Mouse (Mus musculus): ENCODE results near the gene Zfp810.
"Not testable (repeated sequence)": the region's sequence is repeated elsewhere in the genome, so short reads cannot be mapped to it uniquely, and the experiment has no call there.

Gene Zfp810

DNA sequence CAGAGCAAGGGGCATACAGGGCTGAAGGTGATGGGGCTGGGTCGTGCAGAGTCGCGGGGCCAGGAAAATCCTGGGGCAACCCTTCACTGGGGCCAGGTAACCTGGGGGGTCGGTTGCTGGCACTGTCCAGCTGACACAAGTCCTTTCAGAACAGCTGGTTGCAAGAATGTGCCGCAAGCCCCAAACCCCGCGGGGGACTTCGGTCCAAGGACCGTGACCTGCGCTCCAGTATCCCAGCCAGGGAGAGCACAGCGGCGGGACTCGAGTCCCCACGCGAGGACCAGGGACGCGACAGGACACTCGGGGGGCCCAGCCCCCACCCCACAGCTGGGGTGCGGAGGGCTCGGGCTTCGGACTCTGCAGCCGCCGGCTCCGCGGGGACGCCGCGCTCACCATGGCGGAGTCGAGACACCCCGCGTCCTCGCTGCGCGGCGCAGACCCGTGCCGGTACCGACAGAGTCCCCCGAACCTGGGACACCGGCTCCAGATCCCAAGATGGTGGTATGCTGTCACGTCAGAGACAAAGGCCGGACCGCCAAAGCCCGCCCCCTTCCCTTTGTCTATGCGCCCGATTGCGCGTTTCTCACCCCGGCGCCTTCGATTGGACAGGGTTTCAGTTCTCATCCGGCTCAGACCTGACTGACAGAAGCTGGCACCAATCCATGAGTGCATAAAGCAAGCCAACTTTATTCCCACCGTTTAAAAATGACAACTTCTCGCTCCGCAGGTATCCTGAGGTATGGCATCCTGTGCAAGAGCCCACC, at the start of gene Zfp810:
TSS of gene Zfp810 (minus strand) at position 493 of the 764 bp plus-strand sequence.
- in situ Hi-C loops (cut with MboI; ENCODE audit: unreplicated experiment in 2 of 2): no loop called here

DNA sequence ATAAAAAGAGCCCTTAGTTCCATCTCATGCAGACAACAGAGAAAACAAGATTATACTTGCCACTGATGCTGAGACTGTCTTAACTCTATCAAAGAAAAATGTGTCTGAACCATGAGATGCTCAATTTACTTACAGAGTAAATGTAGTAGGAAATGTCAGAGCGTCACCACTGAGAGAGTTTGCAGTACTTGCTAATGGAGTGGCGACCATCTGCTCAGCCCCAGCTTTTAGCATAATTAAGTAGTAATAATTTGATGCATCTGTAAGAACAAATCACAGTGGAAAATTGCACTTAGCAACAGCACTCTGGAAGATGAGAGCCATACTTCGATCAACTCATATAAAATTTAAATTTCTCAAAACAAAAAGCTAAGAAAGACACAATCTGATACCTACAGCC, 48.5 kb upstream of the Zfp810 start:
- in situ Hi-C loops (cut with MboI; ENCODE audit: unreplicated experiment in 2 of 2): no loop called here

DNA sequence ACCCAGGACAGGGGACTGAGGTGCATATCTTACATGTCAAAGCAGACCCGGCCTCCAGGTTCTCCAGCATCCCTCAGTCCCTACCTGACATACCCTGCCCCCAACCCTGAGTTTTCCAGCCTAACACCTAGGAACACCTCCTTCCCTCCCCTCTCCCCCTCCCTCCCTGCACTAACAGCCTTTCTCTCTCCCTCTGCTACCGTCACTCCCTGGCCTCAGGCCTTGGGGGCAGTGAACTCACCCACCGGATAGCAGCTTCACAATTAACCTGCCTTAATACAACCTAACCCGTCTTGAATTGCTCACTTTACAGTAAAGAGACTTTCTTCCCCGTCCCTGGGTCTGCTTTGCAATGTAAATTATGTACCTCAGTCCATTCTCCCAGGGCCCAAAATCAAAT, 46.5 kb upstream of the Zfp810 start:
- in situ Hi-C loops (cut with MboI; ENCODE audit: unreplicated experiment in 2 of 2): no loop called here

DNA sequence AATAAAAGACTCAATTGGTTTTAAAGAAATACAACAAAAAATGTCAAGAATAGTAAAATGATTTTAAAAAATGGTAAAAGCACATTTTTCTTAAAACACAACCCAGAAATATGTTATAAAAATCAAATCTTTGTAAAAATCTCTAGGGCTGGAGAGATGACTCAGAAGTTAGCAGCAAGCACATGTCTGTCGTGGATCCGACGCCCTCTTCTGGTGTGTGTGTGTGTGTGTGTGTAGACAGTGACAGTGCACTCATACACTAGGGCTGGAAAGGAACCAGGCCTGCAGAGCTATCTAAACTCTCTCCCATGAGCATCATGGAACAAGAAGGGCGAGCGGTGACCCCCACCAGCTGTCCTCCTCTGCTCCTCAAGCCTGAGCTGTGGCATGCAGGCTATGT, 46.0 kb upstream of the Zfp810 start:
- in situ Hi-C loops (cut with MboI; ENCODE audit: unreplicated experiment in 2 of 2): no loop called here

DNA sequence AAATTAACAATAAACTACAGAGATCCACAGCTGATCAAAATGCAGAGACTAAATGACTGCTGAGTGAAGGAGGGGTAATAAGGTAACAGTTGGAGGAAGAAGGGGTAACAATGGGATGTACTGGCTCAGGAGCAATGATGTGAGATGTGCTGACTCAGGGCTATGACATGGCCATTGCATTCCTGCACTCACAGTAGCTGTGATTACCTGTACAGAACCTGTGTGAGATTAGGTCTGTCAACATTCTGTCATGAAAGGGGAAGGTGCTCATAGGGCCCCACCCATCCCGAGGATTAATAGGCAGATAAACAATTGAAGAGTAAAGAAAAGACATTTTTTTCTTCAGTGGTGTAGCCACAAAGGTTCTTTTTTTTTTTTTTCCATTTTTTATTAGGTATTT, 32.9 kb upstream of the Zfp810 start:
- in situ Hi-C loops (cut with MboI; ENCODE audit: unreplicated experiment in 2 of 2): no loop called here

DNA sequence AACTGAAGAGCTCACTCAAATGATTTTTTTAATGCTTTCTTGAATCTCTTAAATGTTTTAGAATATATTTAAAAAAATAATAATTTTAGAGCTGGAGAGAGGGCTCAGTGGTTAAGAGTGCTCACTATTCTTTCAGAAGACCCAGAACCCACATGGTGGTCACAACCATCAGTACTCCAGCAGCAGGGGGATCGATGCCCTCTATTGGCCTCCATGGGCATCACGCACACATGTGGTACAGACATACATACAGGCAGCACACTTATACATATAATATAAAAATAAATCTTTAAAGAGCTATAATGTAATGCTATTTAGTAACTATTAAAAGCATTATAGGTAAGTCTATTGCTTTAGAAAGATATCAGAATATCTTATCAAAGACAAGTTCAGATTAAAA, 29.8 kb upstream of the Zfp810 start:
- in situ Hi-C loops (cut with MboI; ENCODE audit: unreplicated experiment in 2 of 2): no loop called here

DNA sequence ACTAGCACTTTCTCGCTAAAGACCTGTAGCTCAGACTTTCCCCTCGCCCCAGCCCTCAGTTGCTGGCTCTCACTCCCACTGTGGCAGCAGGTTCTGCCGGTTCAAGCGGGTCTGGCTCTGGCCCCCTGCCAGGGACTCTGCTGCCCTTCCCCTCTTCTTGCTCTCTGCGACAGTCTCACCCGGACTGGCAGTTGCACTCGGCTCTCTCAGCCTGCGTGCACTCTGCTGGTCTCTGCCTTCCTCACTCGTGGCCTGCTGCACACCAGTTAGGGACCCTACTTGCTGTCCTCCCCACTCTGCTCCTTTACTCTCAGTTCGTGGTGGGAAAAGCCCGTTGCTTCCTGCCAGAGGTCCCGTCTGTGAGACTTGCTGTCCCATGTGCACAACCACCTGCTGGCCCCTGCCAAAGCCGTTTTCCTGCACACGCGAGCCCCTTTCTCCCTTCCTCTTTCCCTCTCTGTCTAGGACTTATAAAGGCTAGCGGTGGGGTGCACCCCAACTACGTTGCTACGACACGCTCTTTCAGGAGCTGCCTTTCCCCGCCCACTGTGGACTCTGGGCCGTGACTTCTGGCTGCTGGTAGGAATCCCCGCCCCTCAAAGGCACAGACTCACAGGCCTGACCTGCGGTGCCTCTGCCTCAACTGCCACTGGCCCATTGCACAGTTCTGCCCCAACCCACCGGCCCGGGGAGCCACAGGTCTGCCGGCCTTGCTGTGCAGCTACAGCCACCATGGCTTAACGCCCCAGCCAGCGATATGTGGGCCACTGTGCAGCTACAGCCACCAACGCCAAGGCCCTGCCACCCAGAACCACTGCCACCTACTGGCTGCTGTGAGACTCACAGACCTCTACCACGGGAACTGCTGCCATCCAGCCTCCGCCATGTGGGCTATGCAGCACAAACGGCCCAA, 20.3 kb upstream of the Zfp810 start:
- in situ Hi-C loops (cut with MboI; ENCODE audit: unreplicated experiment in 2 of 2): no loop called here

DNA sequence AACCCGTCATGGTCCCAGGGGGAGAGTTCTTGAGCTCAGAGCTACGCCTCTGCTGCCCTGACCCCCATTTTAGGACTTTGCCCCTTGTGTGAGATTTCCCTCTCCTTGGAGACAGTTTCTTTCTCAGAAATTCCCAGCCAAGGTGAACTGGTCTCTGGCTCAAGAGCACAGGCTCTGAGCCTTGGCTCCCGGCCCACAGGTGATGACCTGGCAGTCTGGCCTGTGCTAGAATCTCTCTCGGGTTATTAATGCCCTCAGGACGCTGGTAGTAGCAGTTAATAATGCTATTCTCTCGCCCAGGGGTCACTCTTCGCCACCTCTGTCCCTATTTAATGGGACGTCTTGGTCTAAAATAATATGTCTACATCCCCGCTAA, 19.6 kb upstream of the Zfp810 start:
- in situ Hi-C loops (cut with MboI; ENCODE audit: unreplicated experiment in 2 of 2): no loop called here

DNA sequence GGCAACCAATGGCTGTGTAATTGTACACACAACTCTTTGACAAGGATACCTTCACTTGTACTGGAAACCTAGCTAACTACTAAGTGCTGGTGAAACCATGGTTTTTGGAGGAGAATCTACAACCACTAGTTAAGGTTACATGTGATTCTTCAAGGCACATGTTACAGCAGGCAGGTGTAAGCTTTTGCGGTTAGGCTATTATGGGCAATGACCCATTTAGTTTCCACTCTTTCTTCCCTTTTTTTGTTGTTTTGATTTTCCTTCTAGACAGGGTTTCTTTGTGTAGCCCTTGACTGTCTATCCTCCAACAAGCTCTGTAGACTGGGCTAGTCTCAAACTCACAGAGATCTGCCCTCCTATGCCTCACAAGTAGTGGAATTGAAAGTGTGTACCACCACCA, 17.1 kb upstream of the Zfp810 start:
- in situ Hi-C loops (cut with MboI; ENCODE audit: unreplicated experiment in 2 of 2): no loop called here

DNA sequence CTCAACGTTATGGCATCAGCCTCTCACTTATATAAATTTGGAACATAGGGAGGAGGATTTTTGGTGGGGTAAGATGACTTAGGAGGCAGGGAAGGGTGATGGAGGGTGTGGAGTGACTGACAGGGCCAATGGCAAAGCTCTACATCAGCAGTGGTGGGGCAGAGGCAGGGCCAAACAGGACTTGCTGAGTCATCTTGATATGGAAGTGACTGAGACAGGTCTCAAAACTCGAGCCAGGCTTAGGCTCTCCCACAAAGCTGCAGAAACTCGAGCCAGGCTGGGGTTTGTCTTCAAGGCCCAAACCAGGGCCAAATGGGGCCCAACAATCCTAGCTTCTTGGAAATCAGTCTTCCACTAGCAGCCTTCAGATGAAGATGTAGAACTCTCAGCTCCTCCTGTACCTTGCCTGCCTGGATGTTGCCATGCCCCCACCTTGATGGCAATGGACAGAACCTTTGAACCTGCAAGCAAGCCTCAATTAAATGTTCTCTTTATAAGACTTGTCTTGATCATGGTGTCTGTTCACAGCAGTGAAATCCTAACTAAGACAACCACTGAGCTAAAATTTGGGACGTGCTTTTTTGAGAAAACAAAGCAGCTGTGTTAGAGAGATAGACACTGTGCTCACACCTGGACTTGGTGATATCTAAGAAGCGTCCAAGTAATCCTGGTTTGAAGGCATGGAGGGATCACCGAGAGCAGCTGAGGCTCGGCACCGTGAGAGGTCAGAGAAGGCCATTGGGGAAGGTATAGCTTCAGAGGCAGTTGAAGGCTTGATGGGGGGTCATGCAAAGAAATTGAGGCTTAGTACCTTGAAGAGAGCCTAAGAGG, 15.1 kb upstream of the Zfp810 start:
- in situ Hi-C loops (cut with MboI; ENCODE audit: unreplicated experiment in 2 of 2): no loop called here

DNA sequence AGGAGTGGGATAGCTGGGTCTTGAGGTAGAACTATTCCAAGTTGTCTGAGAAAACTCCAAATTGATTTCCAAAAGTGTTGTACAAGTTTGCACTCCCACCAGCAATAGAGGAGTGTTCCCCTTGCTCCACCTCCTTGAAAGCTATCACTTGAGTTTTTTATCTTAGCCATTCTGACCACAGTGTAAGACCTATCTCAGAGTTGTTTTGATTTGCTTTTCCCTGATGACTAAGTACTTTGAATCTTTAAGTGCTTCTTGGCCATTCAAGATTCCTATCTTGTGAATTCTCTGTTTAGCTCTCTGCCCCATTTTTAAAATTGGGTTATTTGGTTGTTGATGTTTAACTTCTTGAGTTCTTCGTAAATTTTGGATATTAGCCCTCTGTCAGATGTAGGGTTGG, 11.7 kb upstream of the Zfp810 start:
- in situ Hi-C loops (cut with MboI; ENCODE audit: unreplicated experiment in 2 of 2): no loop called here

DNA sequence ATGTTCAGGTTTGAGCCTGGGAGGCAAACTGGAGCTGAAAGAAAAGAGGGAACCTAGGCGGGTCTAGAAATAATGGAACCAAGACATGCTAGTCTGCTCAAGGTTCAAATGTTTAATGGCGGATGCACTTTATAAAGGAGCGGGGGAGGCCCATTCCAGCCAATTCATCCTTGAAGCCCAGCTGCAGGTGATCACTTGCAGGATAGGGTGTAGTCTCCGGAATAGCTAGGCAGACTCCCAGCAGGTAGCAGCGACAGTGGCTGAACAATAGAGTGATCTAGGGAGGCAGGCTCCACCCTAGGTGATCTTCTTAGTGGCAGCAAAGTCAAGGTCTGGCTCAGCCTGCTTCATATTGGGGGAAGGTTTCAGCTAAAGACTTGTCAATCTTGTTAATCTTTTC, 8.6 kb upstream of the Zfp810 start:
- in situ Hi-C loops (cut with MboI; ENCODE audit: unreplicated experiment in 2 of 2): not testable (repeated sequence)

DNA sequence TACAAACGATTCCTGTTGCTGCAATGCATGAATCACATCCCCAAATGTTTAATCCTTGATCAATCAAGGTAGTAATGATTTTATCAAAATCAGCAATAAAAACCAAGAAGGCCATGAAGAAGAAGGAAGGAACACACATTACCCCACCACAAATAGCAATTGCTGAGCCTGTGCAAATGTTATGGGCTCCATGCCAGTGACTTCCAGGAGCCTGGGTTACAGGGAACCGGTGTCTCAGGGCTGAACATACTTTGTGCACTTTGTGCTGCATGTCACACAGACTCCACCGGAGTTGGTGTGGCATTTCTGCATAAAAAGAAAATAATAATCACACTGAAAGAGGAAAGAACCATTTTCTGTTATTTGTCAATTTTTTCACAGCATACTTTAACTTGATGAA, 6.6 kb upstream of the Zfp810 start:
- in situ Hi-C loops (cut with MboI; ENCODE audit: unreplicated experiment in 2 of 2): no loop called here

DNA sequence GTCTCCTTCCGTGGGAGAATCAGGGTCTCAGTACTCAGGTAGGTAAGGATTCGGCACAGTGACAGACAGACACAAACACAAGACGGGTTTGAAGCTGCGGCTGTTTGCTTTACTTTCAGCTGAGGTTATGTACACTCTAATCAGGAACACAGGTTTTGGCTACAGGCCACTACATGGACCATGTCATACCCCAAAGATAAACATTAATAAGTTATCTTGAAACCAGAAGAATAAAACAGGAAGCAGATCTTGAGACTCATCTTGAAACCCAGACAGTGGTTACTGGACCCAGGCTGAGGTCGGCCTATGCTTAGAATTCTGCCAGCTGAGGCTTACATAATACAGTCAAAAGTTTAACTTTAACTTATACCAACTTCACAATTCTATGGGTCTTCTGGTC, 5.8 kb upstream of the Zfp810 start:
- in situ Hi-C loops (cut with MboI; ENCODE audit: unreplicated experiment in 2 of 2): no loop called here

DNA sequence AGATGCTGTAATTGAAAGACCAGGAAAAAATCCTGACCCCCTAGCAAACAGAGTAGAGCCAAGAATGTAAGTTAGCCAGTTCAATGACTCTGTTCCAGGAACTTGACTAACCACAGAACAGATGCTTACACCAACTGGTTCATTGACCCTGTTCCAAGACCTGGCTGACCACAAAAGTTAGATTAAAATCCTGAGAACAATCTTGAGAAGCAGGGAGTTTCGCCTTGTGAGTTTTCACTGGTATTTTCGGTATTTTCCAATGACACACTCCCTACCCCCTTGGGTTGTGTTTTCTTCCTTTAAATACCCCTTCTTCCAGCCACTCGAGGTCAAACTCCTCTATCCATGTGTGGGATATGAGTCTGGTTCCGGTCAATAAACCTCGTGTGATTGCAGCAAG, 2.2 kb upstream of the Zfp810 start:
- in situ Hi-C loops (cut with MboI; ENCODE audit: unreplicated experiment in 2 of 2): no loop called here

DNA sequence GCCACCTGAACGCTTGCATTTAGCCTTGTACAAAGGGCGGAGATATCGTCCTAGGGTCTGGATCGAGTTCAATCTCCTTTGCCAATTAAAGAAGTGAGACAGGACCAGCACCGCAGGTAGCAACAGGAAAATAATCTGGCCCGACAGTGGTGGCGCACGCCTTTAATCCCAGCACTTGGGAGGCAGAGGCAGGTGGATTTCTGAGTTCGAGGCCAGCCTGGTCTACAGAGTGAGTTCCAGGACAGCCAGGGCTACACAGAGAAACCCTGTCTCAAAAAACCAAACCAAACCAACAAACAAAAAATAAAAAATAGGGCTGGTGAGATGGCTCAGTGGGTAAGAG, 443 bp upstream of the Zfp810 start:
- in situ Hi-C loops (cut with MboI; ENCODE audit: unreplicated experiment in 2 of 2): not testable (repeated sequence)

DNA sequence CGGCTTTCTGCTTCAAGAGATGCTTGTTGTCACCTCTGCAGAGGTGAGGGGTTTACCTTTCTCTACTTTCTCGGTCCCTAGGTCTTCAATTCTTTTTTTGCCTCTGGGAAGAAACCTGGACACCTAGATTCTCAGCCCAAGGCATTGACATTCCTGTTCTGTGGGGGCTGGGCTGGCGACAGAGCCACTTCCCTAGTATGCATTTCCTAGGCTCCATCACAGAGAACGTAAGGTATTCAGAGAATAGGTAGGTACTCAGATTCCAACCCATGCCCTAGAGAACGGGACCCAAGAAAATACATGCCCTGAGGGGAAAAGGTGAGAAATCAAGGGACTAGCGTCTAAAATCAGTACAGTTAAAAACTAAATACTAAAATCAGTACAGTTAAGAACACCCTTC, 722 bp downstream of the Zfp810 start:
- in situ Hi-C loops (cut with MboI; ENCODE audit: unreplicated experiment in 2 of 2): no loop called here

DNA sequence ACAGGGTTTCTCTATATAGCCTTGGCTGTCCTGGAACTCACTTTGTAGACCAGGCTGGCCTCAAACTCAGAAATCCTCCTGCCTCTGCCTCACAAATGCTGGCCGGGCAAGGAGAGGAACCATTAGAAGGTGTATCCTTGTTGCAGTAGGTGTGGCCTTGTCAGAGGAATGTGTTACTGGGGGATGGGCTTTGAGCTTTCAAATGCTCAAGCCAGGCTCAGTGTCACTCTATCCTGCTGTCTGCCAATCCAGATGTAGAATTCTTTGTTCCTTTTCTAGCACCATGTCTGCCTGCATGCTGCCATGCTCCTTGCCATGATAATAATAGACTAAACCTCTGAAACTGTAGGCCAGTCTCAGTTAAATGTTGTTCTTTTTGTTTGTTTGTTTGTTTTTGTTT, 5.2 kb downstream of the Zfp810 start:
- in situ Hi-C loops (cut with MboI; ENCODE audit: unreplicated experiment in 2 of 2): no loop called here

DNA sequence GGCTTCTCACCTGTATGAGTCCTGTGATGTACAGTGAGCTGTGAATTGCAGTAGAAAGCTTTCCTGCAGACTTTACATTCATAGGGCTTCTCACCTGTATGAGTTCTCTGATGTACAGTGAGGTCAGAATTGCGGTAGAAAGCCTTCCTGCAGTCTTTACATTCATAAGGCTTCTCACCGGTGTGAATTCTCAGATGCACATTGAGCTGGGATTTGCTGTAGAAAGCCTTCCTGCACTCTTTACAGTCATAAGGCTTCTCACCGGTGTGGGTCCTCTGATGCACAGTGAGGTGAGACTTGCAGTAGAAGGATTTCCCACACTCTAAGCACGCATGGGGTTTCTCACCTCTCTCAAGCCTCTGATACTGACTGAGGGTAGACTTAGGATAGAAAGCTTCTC, 28.7 kb downstream of the Zfp810 start:
- in situ Hi-C loops (cut with MboI; ENCODE audit: unreplicated experiment in 2 of 2): no loop called here

DNA sequence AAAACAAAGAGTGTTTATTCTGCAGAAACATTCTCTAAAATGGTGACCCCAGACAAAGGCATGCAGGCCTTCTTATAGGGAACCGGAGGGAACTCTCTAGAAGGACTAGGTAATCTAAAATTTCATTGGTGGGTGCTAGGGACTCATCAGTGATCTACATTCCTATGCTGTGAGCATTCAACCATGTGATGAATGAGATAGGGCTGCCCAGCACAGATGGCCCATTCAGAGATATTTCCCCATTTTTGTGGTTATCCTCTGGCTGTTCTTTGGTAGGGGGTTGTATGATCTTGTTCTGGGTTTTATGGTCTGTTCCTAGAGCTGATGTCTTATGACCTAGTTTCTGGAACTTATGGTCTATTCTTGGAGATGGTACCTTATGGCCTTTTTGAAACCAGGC, 38.6 kb downstream of the Zfp810 start:
- in situ Hi-C loops (cut with MboI; ENCODE audit: unreplicated experiment in 2 of 2): no loop called here

DNA sequence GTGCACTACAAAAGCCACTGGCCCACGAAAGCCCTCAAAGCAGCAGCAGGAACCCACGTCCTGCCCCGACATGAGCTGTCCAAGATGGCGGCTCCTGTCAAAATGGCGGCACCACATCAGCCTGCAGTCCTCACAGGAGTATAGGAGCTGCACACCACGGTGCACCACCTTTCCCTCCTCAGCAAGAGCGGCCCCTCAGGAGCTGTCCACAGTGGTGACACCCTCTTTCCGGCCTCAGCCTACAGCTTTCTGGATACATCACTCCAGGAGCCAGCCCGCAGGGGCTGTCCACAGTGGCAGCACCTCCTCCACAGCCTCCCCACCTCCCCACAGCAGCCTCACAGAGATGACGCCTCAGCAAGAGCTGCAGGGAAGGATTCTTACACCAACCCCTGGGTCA, 44.8 kb downstream of the Zfp810 start:
- in situ Hi-C loops (cut with MboI; ENCODE audit: unreplicated experiment in 2 of 2): no loop called here

Data from v-Abl transformed pro-B cells (cell line).